Mouse (Mus musculus) NIH3T3 (cell line): ENCODE measurements around the gene Pax7.

Experiments used
- DNase-seq: peaks from one replicate; pipeline ENCODE4 v3.0.0-alpha.2; 2012; ENCODE audit warnings: low read depth

The Pax7 gene

GRCm38 (mm10) chr4:139833036-139833634 is at the start of gene Pax7:
Pax7 (minus strand) TSS chr4:139833528.
- no peak for DNase-seq

GRCm38 (mm10) chr4:139881796-139882195 is 48.5 kb upstream of the Pax7 start:
- no peak for DNase-seq

GRCm38 (mm10) chr4:139879324-139879723 is 46.0 kb upstream of the Pax7 start:
- DNase-seq, result no peak

DNA sequence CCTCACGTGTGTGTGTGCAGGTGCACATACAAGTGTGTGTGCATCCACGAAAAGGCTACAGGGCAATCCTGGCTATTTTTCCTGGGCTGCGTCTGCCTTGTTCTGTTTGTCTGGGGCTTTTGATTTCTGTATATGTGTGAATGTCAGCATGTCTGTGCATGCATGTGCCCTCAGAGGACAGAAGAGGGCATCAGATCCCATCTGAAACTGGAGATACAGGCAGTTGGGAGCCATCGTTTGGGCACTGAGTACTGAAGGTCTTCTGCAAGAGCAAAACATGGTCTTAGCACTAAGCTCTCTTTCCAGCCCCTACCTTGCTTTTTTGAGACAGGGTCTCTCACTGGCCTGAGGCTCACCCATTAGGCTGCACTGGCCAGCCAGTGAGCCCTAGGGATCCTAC is 45.1 kb upstream of the Pax7 start:
- DNase-seq, result peak; percentile 2

GRCm38 (mm10) chr4:139877269-139877668 is 43.9 kb upstream of the Pax7 start:
- DNase-seq, result peak; percentile 51

DNA sequence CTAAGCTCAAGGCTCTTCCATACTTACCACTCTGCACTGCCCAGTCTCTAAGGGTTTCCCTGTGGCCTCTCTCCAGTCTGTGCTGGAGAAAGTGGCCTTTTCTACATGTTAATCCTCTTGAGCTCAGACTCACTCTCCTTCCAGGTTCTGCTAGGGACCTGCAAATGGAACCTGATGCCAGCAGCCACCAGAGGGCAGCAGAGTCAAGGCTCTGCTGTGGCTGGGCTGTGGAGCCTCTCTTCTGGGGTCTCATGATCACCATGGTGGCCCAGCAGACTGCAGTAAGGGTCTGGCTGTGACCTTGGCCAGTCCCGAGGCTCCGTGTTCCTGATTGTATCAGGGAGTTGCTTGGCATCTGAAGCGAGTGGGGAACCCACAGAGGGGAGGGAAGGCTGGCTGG is 39.3 kb upstream of the Pax7 start:
- DNase-seq, result peak; percentile 58

- DNase-seq, result no peak
These were observed 38.4 kb upstream of the Pax7 start for GRCm38 (mm10) chr4:139871699-139872098.

- no peak for DNase-seq
These were observed 29.9 kb upstream of the Pax7 start for GRCm38 (mm10) chr4:139863218-139863617.

GRCm38 (mm10) chr4:139858635-139859176 is 25.4 kb upstream of the Pax7 start:
- DNase-seq, result peak; percentile 84

DNA sequence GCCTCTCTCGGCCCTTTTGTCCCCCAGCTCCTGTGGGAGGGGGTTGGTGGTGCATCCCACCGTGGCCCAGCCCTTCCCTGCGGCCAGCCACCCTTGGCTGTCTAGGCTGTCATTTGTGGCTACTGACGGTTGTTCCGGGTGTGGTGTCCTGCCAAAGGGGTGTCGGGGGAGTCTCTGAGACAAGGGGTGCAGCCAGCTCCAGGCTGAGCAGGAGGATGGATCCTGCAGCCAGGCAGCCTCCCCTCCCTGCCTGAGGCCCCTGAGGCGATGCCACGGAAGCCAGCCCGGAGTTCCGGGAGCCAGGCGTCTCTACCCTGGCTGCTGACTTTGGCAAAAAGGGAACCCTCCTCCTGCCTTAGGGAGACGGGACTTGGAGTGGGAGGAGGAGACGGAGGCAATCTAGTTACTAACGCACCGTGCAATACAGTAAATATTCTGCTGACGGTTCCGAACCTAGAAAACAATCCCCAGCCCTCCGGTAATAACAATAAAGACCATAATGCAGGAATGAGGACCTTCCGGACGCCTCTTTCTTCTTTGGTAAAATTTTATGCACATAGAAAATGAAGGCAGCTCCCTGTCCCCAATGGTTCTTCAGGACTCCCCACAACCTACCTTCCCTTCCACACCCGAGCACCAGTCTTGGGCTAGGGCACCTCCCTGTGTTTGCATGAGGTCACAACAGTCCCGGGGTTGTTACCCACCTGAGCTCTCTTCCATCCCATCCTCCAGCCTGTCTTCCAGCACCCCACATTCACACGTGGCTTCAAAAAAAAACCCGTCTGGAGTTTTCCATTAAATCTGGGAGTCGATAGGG is 19.1 kb upstream of the Pax7 start:
- DNase-seq, result no peak

DNA sequence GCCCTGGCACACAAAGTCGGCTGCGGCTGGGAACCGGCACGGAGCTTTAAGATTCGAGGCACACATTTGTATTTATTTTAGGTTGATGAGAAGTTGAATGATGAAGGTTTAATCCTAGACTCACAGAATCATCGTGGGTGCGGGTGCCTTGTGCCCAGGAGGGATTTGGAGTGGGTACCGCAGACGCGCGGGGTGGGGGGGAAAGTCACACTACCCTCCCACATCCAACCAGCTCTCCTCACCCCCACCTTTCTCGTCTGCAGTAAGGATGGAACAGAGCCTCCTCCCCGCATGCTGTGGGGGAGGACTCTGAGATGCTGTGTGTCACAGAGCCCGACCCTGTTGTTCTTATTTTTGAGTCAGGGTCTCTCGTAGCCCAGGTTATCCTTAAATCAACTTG is 18.1 kb upstream of the Pax7 start:
- DNase-seq, result no peak

DNA sequence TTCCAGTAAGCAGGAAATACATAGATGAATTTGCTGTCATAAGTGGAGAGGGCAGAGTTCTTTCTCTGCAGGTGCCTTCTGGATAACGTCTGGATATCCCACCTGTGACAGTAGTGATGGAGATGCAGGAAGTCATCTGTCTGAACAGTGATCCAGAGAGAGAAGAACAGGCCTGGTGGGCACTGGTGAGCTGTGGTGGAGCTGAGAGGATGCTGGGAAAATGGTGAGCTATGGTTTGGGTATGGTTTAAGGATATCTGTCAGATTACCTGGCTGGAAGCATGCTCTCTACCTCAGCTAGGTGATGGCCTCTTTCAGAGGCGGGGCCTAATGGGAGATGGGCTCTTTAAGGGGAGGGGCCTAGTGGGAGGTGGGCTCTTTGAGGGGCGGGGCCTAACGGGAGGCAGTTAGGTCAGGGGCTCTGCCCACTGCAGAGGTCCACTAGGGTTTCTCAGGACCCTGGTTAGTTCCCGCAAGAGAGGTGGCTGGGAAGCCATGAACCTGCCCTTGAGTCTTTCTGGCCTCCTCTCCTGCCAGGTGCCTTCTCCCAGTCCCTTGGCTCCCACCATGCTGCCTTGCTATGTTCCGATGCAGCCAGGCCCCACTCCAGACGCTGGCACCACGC is 17.3 kb upstream of the Pax7 start:
- DNase-seq, result no peak

- no peak for DNase-seq
These were observed 10.1 kb upstream of the Pax7 start for GRCm38 (mm10) chr4:139843456-139843855.

DNA sequence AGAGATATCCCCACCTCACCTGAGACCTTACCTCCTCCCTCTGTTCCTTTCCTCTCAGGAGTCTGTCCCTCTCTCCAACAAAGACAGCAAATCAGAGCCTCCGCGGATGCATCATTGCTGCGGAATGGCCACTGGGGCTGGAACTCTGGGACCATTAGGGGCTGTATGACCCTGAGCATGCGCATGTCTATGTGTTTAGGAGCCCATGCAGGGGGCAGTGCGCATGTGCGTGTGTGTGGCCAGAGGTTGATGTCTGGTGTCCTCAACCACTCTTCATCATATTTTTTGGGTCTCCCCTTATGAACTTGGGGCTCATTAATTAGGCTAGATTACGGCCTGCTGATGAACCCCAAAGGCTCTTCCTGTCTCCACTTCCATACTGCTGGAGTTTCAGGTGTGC is 9.6 kb upstream of the Pax7 start:
- DNase-seq, result no peak

- DNase-seq, result no peak
These were observed 7.7 kb upstream of the Pax7 start for GRCm38 (mm10) chr4:139840939-139841500.

GRCm38 (mm10) chr4:139840442-139840841 is 7.1 kb upstream of the Pax7 start:
- DNase-seq, result no peak

DNA sequence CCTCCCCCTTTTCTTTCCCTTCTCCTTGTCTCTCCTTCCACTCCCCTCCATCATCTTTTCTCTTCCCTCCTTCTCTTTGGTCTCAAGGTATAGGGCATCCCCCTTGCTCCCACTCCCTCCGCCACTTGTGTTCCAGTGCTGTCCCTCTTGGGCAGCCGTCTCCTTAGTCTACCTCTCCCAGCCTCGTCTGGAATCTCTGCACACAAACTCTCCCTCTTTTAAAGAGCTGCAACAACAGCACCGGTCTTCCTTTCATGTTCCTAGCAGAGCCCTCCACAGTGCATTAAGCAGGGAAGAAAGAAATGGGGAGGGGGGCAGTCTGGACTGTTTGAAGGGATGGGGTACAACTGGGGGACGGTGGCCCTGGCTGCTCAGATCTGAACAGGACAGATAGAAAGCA is 3.4 kb upstream of the Pax7 start:
- no peak for DNase-seq

DNA sequence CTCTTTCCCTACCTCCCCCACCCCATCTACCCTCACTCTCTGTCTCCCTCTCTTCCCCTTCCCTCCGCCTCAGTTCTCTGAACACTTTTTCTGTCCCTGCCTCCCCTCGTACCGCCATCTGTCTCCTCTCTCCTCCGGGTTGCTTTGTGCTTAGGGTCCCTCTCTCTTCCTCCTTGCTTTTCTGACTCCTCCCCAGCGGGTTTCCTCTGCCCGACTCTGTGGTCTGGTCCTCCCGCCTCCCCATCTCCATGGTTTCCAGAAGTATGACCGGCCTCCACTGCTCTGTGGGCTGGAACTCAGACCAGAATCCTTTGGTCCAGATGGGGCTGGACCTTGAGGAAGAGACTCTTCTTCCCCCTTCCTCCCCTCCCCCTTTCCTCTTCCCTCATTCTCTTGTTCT is 2.9 kb upstream of the Pax7 start:
- no peak for DNase-seq

DNA sequence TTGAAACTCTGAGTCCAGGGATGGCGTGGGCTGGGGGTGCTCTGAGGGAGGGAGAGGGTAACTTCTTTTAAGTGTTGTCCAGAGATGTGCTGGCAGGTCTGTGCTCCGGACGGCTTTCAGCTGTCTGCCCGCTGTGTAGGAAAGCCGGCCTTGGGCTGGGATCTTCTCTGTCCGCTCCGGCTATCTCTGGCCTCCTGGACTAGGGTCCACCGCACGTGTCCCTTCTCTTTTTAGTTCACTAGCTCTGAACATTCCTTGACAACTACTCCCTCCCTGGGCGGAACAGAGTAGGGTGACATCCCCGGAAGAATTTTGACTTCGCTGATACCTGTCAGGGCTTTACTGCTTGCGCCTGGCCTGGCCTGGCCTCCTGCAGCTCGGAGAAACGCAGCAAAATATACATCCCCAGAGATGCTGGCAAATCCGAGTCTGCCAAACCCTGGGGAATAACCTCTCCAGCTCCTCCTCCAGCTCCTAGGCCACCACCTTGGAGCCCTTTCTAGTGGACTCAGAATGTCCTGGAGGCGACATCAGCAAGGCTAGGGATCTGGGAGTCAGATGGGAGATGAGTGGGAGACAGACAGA is 581 bp upstream of the Pax7 start:
- no peak for DNase-seq

GRCm38 (mm10) chr4:139832281-139833035 is 870 bp downstream of the Pax7 start:
- no peak for DNase-seq

- DNase-seq, result no peak
These were observed 1.7 kb downstream of the Pax7 start for GRCm38 (mm10) chr4:139831501-139832230.
